Mouse (Mus musculus) forebrain, embryonic 14.5 days (tissue): ENCODE data around the gene Nebl. TPM values are rescaled to one million over a fixed set of nuclear protein-coding genes. Genes with fewer than 3 reads are reported as not detected.

Experiments used
- ATAC-seq: fragments of 200-750 bp; cut with Nextera tagmentation; 2 replicates; pipeline ENCODE4 v1.8.0; 2017; ENCODE audit warnings: mild to moderate bottlenecking, moderate library complexity
- DNase-seq: peaks from one replicate; pipeline ENCODE4 v3.0.0-alpha.2; 2015; ENCODE audit warnings: low spot score
- H3K27ac ChIP-seq: fragments of 300-500 bp; sonication (generic); 2 replicates; pipeline ENCODE4 v1.5.1; 2014; ENCODE audit warnings: low read depth, mild to moderate bottlenecking, control low read depth, low read length, moderate library complexity
- H3K27me3 ChIP-seq: fragments of 300-500 bp; sonication (generic); replicated peaks from 2 replicates; pipeline ENCODE4 v1.6.1; 2014; ENCODE audit warnings: low read length, control low read depth, mixed read lengths; ENCODE audit not compliant: control insufficient read depth, insufficient read depth
- H3K36me3 ChIP-seq: fragments of 300-500 bp; sonication (generic); 2 replicates; pipeline ENCODE4 v1.6.1; 2014; ENCODE audit warnings: low read length, control low read depth; ENCODE audit not compliant: control insufficient read depth, insufficient read depth
- H3K4me1 ChIP-seq: fragments of 300-500 bp; sonication (generic); 2 replicates; pipeline ENCODE4 v1.6.1; 2014; ENCODE audit warnings: antibody characterized with exemption, low read length, control low read depth; ENCODE audit not compliant: control insufficient read depth, insufficient read depth
- H3K4me2 ChIP-seq: fragments of 300-500 bp; sonication (generic); 2 replicates; pipeline ENCODE4 v1.6.1; 2014; ENCODE audit warnings: mild to moderate bottlenecking, control low read depth, low read length
- H3K4me3 ChIP-seq: fragments of 300-500 bp; sonication (generic); 2 replicates; pipeline ENCODE4 v1.5.1; 2014; ENCODE audit warnings: low read depth, low read length, control low read depth
- H3K9ac ChIP-seq: fragments of 300-500 bp; sonication (generic); 2 replicates; pipeline ENCODE4 v1.6.1; 2014; ENCODE audit warnings: mild to moderate bottlenecking, low read length, control low read depth, moderate library complexity
- H3K9me3 ChIP-seq: fragments of 300-500 bp; sonication (generic); replicated peaks from 2 replicates; pipeline ENCODE4 v1.6.1; 2016; ENCODE audit warnings: low read length, control low read depth, mixed read lengths; ENCODE audit not compliant: control insufficient read depth
- WGBS: fragments of 180-500 bp; shearing (Covaris S2); extraction: QIAGEN DNeasy Blood & Tissue Kit; methylation state at CpG from one replicate; pipeline ENCODE4 v1.1.7; 2014; 5-methylcytosine and 5-hydroxymethylcytosine counted together
- polyA plus RNA-seq: library from polyadenylated mRNA; unstranded; fragments of >200 nt; fragmentation: Nextera tagmentation; extraction: Ambion mirVana; gene quantifications from 2 replicates; pipeline ENCODE4 v1.2.1, GENCODE M21; 2014

Gene Nebl
- polyA plus RNA-seq, 1 experiment from 2014 or later: 3.5 TPM

DNA sequence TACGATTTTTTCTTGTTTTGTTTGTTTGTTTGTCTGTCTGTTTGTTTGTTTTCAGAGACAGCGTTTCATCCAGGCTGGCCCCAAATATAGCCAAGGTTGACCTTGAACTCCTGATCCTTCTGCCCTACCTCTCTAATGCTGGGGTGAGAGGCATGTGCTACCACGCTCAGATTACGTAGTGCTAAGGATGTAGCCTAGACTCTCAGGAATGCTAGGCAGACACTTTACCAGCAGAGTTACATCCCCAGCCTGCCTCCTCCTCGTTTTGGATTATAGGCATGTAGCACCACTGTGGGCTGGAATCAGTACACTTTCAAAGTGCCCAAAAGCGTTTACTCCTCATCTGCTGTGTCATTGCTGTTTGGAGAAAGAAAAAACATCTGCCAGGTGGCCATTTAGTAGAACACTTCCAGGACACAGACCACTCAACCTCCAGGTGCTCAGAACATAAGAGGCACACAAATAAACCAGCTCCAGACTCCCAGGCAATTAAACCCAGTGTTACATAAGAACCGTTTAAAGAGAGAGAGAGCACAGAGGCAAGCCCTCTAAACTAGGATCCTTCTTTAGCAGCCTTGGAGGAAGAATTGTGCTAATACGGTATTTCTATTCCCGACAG, 16.0 kb downstream of the Nebl start:
- H3K4me3 ChIP-seq: no peak overlapping the region
- no peaks in the 10 kb centered on the region for H3K9me3 ChIP-seq
- H3K36me3 ChIP-seq: no peaks in the 10 kb centered on the region
- 81% methylated on average over 9 of the region's 9 CpGs for WGBS
- no peak overlapping the region for H3K4me2 ChIP-seq
- DNase-seq (no peak), ATAC-seq (no peak)
- no peaks in the 10 kb centered on the region for H3K4me1 ChIP-seq
- no peaks in the 10 kb centered on the region for H3K27me3 ChIP-seq
- no peak overlapping the region for H3K9ac ChIP-seq
- no peak overlapping the region for H3K27ac ChIP-seq

DNA sequence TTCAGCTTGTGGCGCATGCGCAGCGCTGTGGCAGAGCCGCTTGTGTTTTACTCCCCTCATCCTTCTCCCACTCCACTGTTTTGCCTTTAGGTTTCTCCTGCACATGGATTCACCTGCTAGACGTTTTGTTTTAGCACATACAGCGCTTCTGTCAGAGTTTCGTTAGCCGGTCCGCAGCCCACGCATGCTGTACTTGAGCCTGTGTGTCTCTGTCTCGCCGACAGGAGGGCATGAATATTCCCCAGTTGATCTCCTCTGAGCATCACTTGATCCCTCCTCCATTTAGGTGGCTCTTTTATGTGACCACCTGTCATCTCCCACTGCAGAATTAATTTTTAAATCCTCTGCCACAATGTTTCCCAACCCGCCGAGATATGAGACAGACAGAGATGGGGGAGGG, 16.6 kb downstream of the Nebl start:
- no peak overlapping the region for H3K27ac ChIP-seq
- H3K27me3 ChIP-seq: no peaks in the 10 kb centered on the region
- no peak for DNase-seq
- no peak overlapping the region for H3K4me2 ChIP-seq
- 75% methylated on average over 14 of the region's 14 CpGs for WGBS
- H3K9me3 ChIP-seq: no peaks in the 10 kb centered on the region
- no peaks in the 10 kb centered on the region for H3K4me1 ChIP-seq
- no peak overlapping the region for H3K4me3 ChIP-seq
- no peak for ATAC-seq
- no peak overlapping the region for H3K9ac ChIP-seq
- H3K36me3 ChIP-seq: no peaks in the 10 kb centered on the region

DNA sequence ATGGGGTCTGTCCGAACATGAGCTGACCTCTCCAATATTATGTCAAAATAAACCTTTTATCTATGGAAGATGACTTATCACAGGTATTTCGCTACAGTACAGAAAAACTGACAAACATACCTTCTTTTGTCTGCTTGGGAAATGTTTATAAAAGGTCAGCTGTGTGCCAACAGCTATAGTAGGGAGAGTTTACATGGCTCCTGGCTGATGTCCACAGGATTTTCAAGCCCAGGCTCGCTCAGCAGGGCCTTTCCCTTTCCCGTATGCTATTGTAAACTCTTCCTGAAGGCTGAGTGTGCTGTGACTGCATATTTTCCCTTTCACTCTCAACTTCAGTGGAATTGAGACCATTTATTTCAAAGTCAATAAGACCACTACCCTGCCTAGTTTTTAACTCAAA, 17.1 kb downstream of the Nebl start:
- no peak for DNase-seq
- Histone ChIP-seq H3K4me2 (no peak overlapping the region), H3K36me3 (no peaks in the 10 kb centered on the region), H3K9ac (no peak overlapping the region), H3K27ac (no peak overlapping the region), H3K4me1 (no peaks in the 10 kb centered on the region), H3K4me3 (no peak overlapping the region), H3K27me3 (no peaks in the 10 kb centered on the region), H3K9me3 (no peaks in the 10 kb centered on the region)
- ATAC-seq: no peak
- WGBS: 68% methylated on average over 4 of the region's 4 CpGs

DNA sequence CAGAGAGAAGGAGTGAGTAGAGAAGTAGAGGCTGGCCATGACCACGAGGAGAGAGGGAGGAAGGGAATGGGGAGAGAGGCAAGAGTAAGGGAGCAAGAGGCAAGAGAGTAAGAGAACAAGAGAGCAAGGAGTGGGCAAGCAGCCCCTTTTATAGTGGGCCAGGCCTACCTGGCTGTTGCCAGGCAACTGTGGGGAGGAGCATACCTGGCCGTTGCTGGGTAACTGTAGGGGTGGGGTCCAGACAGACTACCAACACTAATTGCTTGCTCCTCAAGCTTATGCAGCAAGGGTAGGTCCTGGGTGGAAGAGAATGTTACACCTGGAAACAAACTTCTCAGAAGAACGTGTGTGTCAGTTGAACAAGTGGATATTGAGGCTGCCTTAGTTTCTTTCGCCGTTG, 20.0 kb downstream of the Nebl start:
- no peak for ATAC-seq
- WGBS: 90% methylated on average over 5 of the region's 5 CpGs
- Histone ChIP-seq H3K4me2 (no peak overlapping the region), H3K9me3 (no peaks in the 10 kb centered on the region), H3K27me3 (no peaks in the 10 kb centered on the region), H3K4me3 (no peak overlapping the region), H3K4me1 (no peaks in the 10 kb centered on the region), H3K9ac (no peak overlapping the region), H3K36me3 (no peaks in the 10 kb centered on the region), H3K27ac (no peak overlapping the region)
- no peak for DNase-seq

DNA sequence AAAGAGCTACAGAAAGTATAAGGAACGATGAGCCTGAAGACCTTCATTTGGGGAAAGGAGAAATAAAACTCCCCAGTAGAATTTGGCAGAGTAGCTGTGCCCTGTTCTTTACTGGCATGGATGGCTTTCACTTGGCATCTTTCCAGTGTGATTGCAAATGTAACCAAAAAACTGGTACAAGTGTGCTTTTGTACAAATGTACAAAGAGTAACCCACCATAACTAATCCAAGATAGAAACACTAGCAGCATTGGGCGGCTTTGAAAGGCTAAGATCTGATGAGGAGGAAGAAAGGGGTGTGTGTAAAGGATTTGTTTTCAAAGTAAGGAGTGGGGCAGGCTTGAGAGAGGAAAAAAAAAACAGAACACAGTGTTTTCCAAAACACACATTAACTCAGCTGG, 21.2 kb downstream of the Nebl start:
- H3K9me3 ChIP-seq: no peaks in the 10 kb centered on the region
- H3K4me1 ChIP-seq: no peaks in the 10 kb centered on the region
- H3K36me3 ChIP-seq: no peaks in the 10 kb centered on the region
- no peaks in the 10 kb centered on the region for H3K27me3 ChIP-seq
- no peak overlapping the region for H3K9ac ChIP-seq
- DNase-seq (peak; percentile 55), ATAC-seq (peak; percentile 34; the same call in 1 of the 2 replicates)
- H3K27ac ChIP-seq: no peak overlapping the region
- 48% methylated on average over 2 of the region's 2 CpGs for WGBS
- no peak overlapping the region for H3K4me2 ChIP-seq
- no peak overlapping the region for H3K4me3 ChIP-seq

DNA sequence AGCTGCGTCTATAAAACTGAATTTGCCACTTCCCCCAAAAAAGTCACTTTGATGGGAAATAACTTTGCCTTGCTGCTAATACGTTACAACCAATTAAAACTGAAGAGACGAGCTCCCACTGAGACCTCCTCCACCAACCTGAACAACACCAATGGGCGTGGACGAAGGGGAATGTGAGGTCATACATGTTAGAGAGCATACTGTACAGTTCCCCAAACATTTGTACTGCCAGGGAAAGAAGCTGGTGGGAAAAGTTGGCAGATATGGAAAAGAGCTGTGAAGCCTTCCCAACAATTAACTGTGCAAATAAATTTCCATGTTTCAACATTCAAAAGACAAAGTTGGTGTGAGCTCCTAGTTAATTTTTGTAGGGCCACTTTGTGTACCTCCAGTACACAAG, 25.3 kb downstream of the Nebl start:
- ATAC-seq: no peak
- 68% methylated on average over 5 of the region's 5 CpGs for WGBS
- no peak overlapping the region for H3K9ac ChIP-seq
- no peaks in the 10 kb centered on the region for H3K36me3 ChIP-seq
- H3K4me2 ChIP-seq: no peak overlapping the region
- H3K27ac ChIP-seq: no peak overlapping the region
- peaks cover 7% of the 10 kb centered on the region; the same call in 1 of the 2 replicates for H3K4me1 ChIP-seq
- no peak overlapping the region for H3K4me3 ChIP-seq
- H3K9me3 ChIP-seq: no peaks in the 10 kb centered on the region
- no peaks in the 10 kb centered on the region for H3K27me3 ChIP-seq
- no peak for DNase-seq

DNA sequence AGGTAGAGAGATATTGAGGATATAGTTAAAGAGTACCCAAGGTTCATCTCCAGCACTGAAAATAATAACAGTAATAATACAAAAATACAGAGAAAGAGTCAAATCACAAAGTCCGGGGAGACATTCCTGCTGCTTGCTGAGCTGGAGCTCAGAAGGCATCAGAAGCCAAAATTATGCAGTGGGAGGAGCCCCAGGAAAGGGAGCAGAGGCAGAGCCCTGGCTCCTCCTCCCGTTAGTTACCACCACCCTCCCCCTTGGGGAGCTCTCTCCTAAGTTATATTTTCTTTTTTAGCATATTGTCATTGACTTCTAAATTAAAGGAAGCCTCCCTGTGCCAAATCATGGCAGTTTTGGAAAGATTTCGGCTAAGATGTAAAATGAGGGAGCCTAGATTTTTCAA, 25.8 kb downstream of the Nebl start:
- H3K4me1 ChIP-seq: peaks cover 7% of the 10 kb centered on the region; the same call in 1 of the 2 replicates
- H3K36me3 ChIP-seq: no peaks in the 10 kb centered on the region
- no peak overlapping the region for H3K4me3 ChIP-seq
- 74% methylated on average over 3 of the region's 3 CpGs for WGBS
- ATAC-seq (no peak), DNase-seq (no peak)
- H3K27ac ChIP-seq: no peak overlapping the region
- H3K4me2 ChIP-seq: no peak overlapping the region
- H3K9ac ChIP-seq: no peak overlapping the region
- no peaks in the 10 kb centered on the region for H3K27me3 ChIP-seq
- H3K9me3 ChIP-seq: no peaks in the 10 kb centered on the region

DNA sequence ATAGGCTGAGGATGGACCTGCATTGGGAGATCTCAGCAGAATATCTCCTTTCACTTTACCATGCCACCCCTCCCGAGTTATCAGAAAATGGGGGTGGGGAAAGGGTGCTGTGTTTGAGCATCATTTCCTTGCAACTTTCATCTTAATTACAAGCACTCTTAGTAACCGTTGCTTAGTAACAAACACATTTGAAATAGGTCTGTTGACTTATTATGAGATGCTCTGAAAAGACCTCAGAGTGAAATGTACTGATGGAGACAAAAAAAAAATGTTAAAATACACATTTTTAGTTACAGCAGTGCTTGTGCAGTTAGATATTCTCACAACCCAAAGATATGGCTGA, 28.1 kb downstream of the Nebl start:
- Histone ChIP-seq H3K9me3 (no peaks in the 10 kb centered on the region), H3K27me3 (no peaks in the 10 kb centered on the region), H3K9ac (no peak overlapping the region), H3K27ac (0 out of 2 replicates have a peak overlapping the region, but pooled peaks have one; percentile 27), H3K4me1 (peaks cover 7% of the 10 kb centered on the region; the same call in 1 of the 2 replicates), H3K4me3 (no peak overlapping the region), H3K4me2 (no peak overlapping the region), H3K36me3 (no peaks in the 10 kb centered on the region)
- DNase-seq (peak; percentile 60), ATAC-seq (peak; percentile 46; the same call in 1 of the 2 replicates)
- 50% methylated on average over 2 of the region's 2 CpGs for WGBS

DNA sequence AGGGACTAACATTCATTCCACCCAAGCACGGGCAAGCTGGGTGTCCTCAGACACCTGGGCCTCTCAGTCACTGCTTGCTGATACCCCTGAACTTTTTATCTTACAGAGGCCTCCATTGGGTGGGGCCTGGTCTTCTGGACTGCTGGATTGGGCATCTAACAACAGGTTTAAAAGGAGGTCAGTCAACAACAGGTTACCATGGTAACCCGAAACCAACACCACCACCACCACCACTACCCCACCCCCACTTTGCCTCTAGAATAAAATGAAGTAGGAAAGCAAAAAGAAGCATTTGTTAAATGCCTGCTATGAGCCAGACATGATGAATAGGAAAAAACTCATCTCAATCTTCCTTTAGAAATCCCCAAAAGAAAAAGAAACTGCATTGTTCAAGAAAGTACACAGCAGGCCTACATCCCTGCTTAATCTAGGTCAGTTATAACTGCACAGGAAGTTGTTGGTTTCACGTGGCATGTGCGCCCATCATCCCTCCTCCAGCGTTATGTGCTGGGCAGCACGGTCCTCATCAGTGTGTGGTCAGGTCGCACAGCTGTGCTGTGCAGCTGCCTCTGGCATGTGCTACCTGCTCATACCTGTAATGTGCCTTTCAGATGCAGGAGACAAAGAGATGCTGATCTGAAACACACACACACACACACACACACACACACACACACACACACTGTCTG, 28.6 kb downstream of the Nebl start:
- ATAC-seq: peak; percentile 51
- no peak overlapping the region for H3K4me3 ChIP-seq
- H3K9me3 ChIP-seq: no peaks in the 10 kb centered on the region
- DNase-seq: no peak
- no peak overlapping the region for H3K4me2 ChIP-seq
- H3K36me3 ChIP-seq: no peaks in the 10 kb centered on the region
- peak overlapping the region; percentile 27; the same call in 1 of the 2 replicates for H3K27ac ChIP-seq
- H3K27me3 ChIP-seq: no peaks in the 10 kb centered on the region
- 54% methylated on average over 7 of the region's 7 CpGs for whole genome bisulfite sequencing
- peaks cover 7% of the 10 kb centered on the region; the same call in 1 of the 2 replicates for H3K4me1 ChIP-seq
- no peak overlapping the region for H3K9ac ChIP-seq
